Mouse (Mus musculus): ENCODE measurements around the gene Skiv2l. TPM values are rescaled to one million over a fixed set of nuclear protein-coding genes. Genes with fewer than 3 reads are reported as not detected.

Skiv2l gene
- total RNA-seq, 2 experiments from 2014 or later: 17.0 to 20.0 TPM

DNA sequence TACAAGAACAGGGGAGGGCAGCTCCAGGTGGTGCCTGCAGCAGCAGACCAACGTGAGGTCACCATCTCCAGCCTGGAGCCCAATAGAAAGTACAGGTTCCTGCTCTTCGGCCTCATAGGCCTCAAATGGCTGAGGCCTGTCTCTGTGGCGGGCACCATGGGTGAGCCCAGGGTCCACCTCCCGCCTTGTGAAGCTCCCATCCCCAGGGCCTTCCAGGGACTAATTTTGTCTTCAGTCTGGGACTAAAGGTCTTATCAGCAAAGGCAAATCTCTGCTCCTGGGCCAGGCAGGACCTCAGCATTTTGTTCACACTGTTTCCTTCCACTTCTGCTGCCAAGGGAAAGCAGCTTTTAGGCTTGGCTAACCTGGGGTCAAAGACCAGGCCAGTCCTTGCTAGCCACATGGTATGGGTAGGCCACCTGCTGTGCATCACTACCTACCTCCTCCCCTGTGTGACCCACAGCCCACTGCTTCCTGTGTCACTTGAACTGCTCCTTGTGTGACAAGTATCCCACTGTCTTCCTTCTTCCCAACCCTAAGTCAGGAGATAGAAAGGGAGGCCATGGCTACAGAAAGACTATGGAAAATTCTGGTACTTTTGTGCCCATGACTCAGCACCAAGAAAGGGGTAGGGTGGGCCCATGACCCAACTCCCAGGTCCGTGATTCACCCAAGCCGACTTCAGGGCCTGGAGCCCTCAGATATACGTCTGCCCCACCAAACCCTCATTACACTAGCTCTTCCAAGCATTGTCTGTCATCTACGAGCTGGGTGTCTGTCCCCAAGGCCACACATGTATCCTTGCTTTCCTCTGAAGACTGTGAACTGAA is 53.5 kb downstream of the Skiv2l start:
- intact Hi-C loops (cut with DNase I): no loop called here
- DNase-seq: no peak

DNA sequence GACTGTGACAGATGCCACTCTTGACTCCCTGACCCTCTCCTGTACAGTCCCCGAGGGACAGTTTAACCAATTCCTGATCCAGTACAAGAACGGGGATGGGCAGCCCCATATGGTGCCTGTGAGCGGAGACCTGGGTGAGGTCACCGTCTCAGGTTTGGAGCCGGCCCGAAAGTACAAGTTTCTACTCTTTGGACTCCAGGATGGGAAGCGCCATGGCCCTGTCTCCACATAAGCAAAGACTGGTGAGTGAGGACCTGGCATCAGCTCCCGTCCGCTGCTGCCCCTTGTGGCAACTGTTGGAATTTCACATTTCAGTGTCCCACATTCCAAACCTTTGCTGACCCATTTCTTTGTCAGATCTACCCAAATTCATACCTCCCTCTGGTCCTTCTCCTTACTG is 54.4 kb downstream of the Skiv2l start:
- DNase-seq: peak in 1 of 2 experiments; percentile 25
- intact Hi-C loops (cut with DNase I): no loop called here

DNA sequence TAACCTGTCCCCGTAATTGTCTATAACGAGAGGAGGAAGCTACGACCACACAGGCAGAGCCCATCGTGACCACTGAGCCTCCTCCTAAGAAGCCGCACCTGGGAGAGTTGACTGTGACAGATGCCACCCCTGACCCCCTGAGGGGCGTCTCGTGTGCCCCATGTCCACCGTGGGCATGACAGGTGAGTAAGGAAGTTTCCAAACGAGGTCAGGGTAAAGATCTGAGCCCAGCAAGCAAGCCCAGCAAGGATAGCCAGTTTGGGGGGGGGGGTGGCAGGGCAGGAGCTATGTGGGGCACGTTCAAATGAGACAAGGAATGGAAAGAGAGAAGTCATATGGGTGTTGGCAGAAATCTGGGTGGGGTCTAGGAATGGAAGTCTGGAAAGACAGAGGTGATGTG is 55.0 kb downstream of the Skiv2l start:
- intact Hi-C loops (cut with DNase I): no loop called here
- no peak for DNase-seq

Small RNAs within 50 kb of the gene (microRNA-seq; reads per million reads assigned to microRNA genes)
- 0 to 0.36 reads per million in 2 experiments for gene Mir6970
- gene Mir6971: 1.5 to 2.1 reads per million in 2 experiments
- gene Mir6972: 0 reads per million in 2 experiments

Other genes starting within 250 kb of the Skiv2l start
- 10 to 100 TPM; 17.3 to 18.0 TPM for gene Rnf5, start 246.5 kb downstream of the Skiv2l start, total RNA-seq (2021)
- 10 to 100 TPM; 61.5 to 63.2 TPM for gene Agpat1, start 245.9 kb downstream of the Skiv2l start, total RNA-seq (2021)
- gene Egfl8, start 234.2 kb downstream of the Skiv2l start, total RNA-seq (2021): 1 to 10 TPM; 1.3 to 2.6 TPM
- gene Ppt2, start 221.7 kb downstream of the Skiv2l start, total RNA-seq (2021): 10 to 100 TPM; 36.2 to 40.0 TPM
- 1 to 10 TPM in 1 of 2 experiments, under 1 TPM in 1; 0.35 to 1.5 TPM for gene Prrt1, start 220.7 kb downstream of the Skiv2l start, total RNA-seq (2021)
- 1 to 10 TPM; 6.0 to 8.2 TPM for gene Fkbpl, start 205.4 kb downstream of the Skiv2l start, total RNA-seq (2021)
- 1 to 10 TPM; 5.7 to 6.6 TPM for gene Atf6b, start 203.1 kb downstream of the Skiv2l start, total RNA-seq (2021)
- 10 to 100 TPM; 33.8 to 37.0 TPM for gene Tnxb, start 179.7 kb downstream of the Skiv2l start, total RNA-seq (2021)
- 1 to 10 TPM; 3.6 to 6.3 TPM for gene C4b, start 106.3 kb downstream of the Skiv2l start, total RNA-seq (2021)
- gene Cyp21a1, start 45.6 kb downstream of the Skiv2l start, total RNA-seq (2021): not detected
- gene Stk19, start 13.3 kb downstream of the Skiv2l start, total RNA-seq (2021): 1 to 10 TPM; 5.8 to 8.7 TPM
- 1 to 10 TPM; 6.5 to 9.1 TPM for gene Dxo, start 13.2 kb downstream of the Skiv2l start, total RNA-seq (2021)
- 1 to 10 TPM; 8.8 to 9.0 TPM for gene Nelfe, start 181 bp upstream of the Skiv2l start, total RNA-seq (2021)
- 1 to 10 TPM; 1.5 to 3.4 TPM for gene Cfb, start 12.3 kb upstream of the Skiv2l start, total RNA-seq (2021)
- gene Zbtb12, start 29.3 kb upstream of the Skiv2l start, total RNA-seq (2021): 1 to 10 TPM; 4.6 to 5.7 TPM
- under 1 TPM in 1 of 2 experiments, not detected in 1; 0.20 TPM for gene Gm20547, start 31.8 kb upstream of the Skiv2l start, total RNA-seq (2021)
- 1 to 10 TPM; 1.4 to 1.5 TPM for gene C2, start 48.1 kb upstream of the Skiv2l start, total RNA-seq (2021)
- 10 to 100 TPM; 24.7 to 28.2 TPM for gene Ehmt2, start 48.3 kb upstream of the Skiv2l start, total RNA-seq (2021)
- under 1 TPM in 1 of 2 experiments, not detected in 1; 0.17 TPM for gene Slc44a4, start 64.3 kb upstream of the Skiv2l start, total RNA-seq (2021)
- 1 to 10 TPM; 8.0 to 8.5 TPM for gene Neu1, start 81.0 kb upstream of the Skiv2l start, total RNA-seq (2021)
- 1 to 10 TPM; 4.6 to 6.1 TPM for gene Hspa1b, start 109.0 kb upstream of the Skiv2l start, total RNA-seq (2021)
- not detected for gene Gm20481, start 119.7 kb upstream of the Skiv2l start, total RNA-seq (2021)
- 10 to 100 TPM in 1 of 2 experiments, 1 to 10 TPM in 1; 8.8 to 10.1 TPM for gene Hspa1a, start 121.9 kb upstream of the Skiv2l start, total RNA-seq (2021)
- 10 to 100 TPM; 18.6 to 23.2 TPM for gene Hspa1l, start 122.5 kb upstream of the Skiv2l start, total RNA-seq (2021)
- gene Lsm2, start 131.7 kb upstream of the Skiv2l start, total RNA-seq (2021): 10 to 100 TPM; 13.1 to 15.3 TPM
- 10 to 100 TPM; 29.3 to 31.8 TPM for gene Vars, start 150.8 kb upstream of the Skiv2l start, total RNA-seq (2021)
- gene Vwa7, start 166.4 kb upstream of the Skiv2l start, total RNA-seq (2021): 10 to 100 TPM; 11.3 to 12.8 TPM
- gene Sapcd1, start 177.8 kb upstream of the Skiv2l start, total RNA-seq (2021): not detected
- gene Msh5, start 196.5 kb upstream of the Skiv2l start, total RNA-seq (2021): under 1 TPM; 0.20 to 0.35 TPM
- 10 to 100 TPM; 10.9 to 12.0 TPM for gene Clic1, start 199.8 kb upstream of the Skiv2l start, total RNA-seq (2021)
- 1 to 10 TPM; 8.4 to 8.9 TPM for gene Ddah2, start 208.8 kb upstream of the Skiv2l start, total RNA-seq (2021)
- gene Ly6g6c, start 215.2 kb upstream of the Skiv2l start, total RNA-seq (2021): not detected
- gene Mpig6b, start 216.0 kb upstream of the Skiv2l start, total RNA-seq (2021): not detected
- not detected for gene Ly6g6e, start 226.7 kb upstream of the Skiv2l start, total RNA-seq (2021)
- 1 to 10 TPM in 1 of 2 experiments, not detected in 1; 1.8 TPM for gene Ly6g6d, start 227.9 kb upstream of the Skiv2l start, total RNA-seq (2021)
- not detected for gene Ly6g6f, start 235.4 kb upstream of the Skiv2l start, total RNA-seq (2021)
- 10 to 100 TPM; 67.7 to 73.9 TPM for gene Abhd16a, start 239.1 kb upstream of the Skiv2l start, total RNA-seq (2021)

Data from gastrocnemius, postnatal 36 days (tissue).